Mouse (Mus musculus) T-cell, adult 66 days (primary cell): ENCODE measurements around the gene Rhbdf2. TPM values are rescaled to one million over a fixed set of nuclear protein-coding genes. Genes with fewer than 3 reads are reported as not detected.

Experiments
- total RNA-seq, 2 experiments: library from RNA; stranded (reverse); gene quantifications; 3 replicates in 1 of 2; 4 replicates in 1 of 2; pipeline ENCODE4 v1.2.4; 2023

The Rhbdf2 gene
- total RNA-seq = 10 to 100 TPM; 14.4 to 15.2 TPM

GRCm38 (mm10) chr11:116626299-116627071, at the start of gene Rhbdf2:
Gene Rhbdf2 (minus strand): TSS chr11:116627019.

GRCm38 (mm10) chr11:116654255-116654821, 27.5 kb upstream of the Rhbdf2 start, which contains the start of gene Cygb:
Gene Cygb (minus strand): TSS chr11:116654313.

GRCm38 (mm10) chr11:116653234-116653633, 26.4 kb upstream of the Rhbdf2 start, which contains the start of gene Prcd:
Gene Prcd (plus strand): TSS chr11:116653534.

GRCm38 (mm10) chr11:116586310-116586709, 40.5 kb downstream of the Rhbdf2 start, which contains the start of gene Aanat:
Gene Aanat (plus strand): TSS chr11:116586432.

GRCm38 (mm10) chr11:116581376-116581814, 45.4 kb downstream of the Rhbdf2 start, which contains the start of gene Ube2o:
Gene Ube2o (minus strand): TSS chr11:116581447.

Other genes with a start within 250 kb of the Rhbdf2 start
- gene Rnf157, start 214.0 kb downstream of the Rhbdf2 start, total RNA-seq = 10 to 100 TPM; 15.5 to 20.6 TPM
- gene Ubald2, start 192.9 kb downstream of the Rhbdf2 start, total RNA-seq = 100 to 1,000 TPM; 111 to 116 TPM
- gene Qrich2, start 160.8 kb downstream of the Rhbdf2 start, total RNA-seq = under 1 TPM; 0.26 to 0.59 TPM
- 10 to 100 TPM; 92.8 to 99.3 TPM for gene Prpsap1, start 132.8 kb downstream of the Rhbdf2 start, total RNA-seq
- gene Sphk1, start 96.1 kb downstream of the Rhbdf2 start, total RNA-seq = under 1 TPM; 0.33 to 0.44 TPM
- gene Ube2o, start 45.6 kb downstream of the Rhbdf2 start, total RNA-seq = 10 to 100 TPM; 21.5 to 22.2 TPM
- not detected for gene Aanat, start 40.6 kb downstream of the Rhbdf2 start, total RNA-seq
- gene Prcd, start 26.5 kb upstream of the Rhbdf2 start, total RNA-seq = not detected
- gene Cygb, start 27.3 kb upstream of the Rhbdf2 start, total RNA-seq = not detected
- gene St6galnac1, start 148.5 kb upstream of the Rhbdf2 start, total RNA-seq = not detected
- not detected for gene Mxra7, start 201.0 kb upstream of the Rhbdf2 start, total RNA-seq
- gene Mettl23, start 216.3 kb upstream of the Rhbdf2 start, total RNA-seq = 10 to 100 TPM; 59.0 to 62.8 TPM
- gene Jmjd6, start 216.4 kb upstream of the Rhbdf2 start, total RNA-seq = 10 to 100 TPM; 55.1 to 76.1 TPM
- 10 to 100 TPM; 11.3 to 21.4 TPM for gene Mfsd11, start 225.4 kb upstream of the Rhbdf2 start, total RNA-seq
- gene Srsf2, start 226.1 kb upstream of the Rhbdf2 start, total RNA-seq = 100 to 1,000 TPM; 398 to 402 TPM